Mouse (Mus musculus) MEL (cell line): ENCODE measurements at regions not wholly inside any gene's neighbourhood (a gene's known extent, or its start where the extent isn't known, plus 50 kb on each side); places are given as distances from the start of the nearest gene placed in this dataset.

Source experiments
- EP300 ChIP-seq, 2 experiments: IDR thresholded peaks; 2 replicates each; pipeline ENCODE4 v1.6.1; 2011; ENCODE audit warnings: improper control_type of control experiment in 2 of 2, low read length in 2 of 2, low read depth in 1 of 2, mild to moderate bottlenecking in 1 of 2
- HCFC1 ChIP-seq: IDR thresholded peaks from 2 replicates; pipeline ENCODE4 v1.6.1; 2012; ENCODE audit warnings: low read depth, mild to moderate bottlenecking, inconsistent platforms, low read length, improper control_type of control experiment, moderate library complexity

GRCm38 (mm10) chr11:18581997-18582780, 436.6 kb downstream of the Meis1 start:
- TF ChIP-seq EP300 (IDR thresholded peaks at IDR 0.05; ENCODE audit: low read depth in 1 of 2, low read length in 2 of 2) (no peak), HCFC1 (no peak)
